Mouse (Mus musculus) kidney, adult 8-10 months (tissue): ENCODE measurements around the gene Chkb.
"Not testable (repeated sequence)": the region's sequence is repeated elsewhere in the genome, so short reads cannot be mapped to it uniquely, and the experiment has no call there.

Experiments
- DNase-seq, 2 experiments: peaks; one replicate each; pipeline ENCODE4 v3.0.0; 2022

Chkb gene

GRCm38 (mm10) chr15:89452906-89453864 is 23.5 kb upstream of the Chkb start:
- DNase-seq = peak; percentile 29 to 68

- no peak for DNase-seq
Observed at GRCm38 (mm10) chr15:89442486-89443070, 12.9 kb upstream of the Chkb start.

- no peak for DNase-seq
Observed at GRCm38 (mm10) chr15:89435878-89436277, 6.2 kb upstream of the Chkb start.

DNA sequence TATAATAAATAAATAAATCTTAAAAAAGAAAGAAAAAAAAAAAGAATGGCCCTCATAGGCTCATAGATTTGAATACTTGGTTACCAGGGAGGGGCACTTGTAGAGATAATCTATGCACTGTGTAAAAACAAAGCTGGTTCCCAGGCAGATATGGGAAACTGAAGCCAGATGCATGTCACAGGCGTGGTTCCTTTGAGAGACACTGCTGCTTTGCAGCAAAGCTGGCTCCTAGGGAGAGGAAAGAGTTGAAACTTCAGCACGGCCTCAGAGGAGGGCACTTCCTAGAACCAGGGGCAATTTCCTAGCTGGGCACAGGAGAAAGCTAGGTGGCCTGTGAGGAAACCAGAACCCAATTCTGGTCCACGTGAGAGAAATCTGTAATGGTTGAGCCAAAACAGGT is 4.4 kb upstream of the Chkb start:
- DNase-seq = no peak

DNA sequence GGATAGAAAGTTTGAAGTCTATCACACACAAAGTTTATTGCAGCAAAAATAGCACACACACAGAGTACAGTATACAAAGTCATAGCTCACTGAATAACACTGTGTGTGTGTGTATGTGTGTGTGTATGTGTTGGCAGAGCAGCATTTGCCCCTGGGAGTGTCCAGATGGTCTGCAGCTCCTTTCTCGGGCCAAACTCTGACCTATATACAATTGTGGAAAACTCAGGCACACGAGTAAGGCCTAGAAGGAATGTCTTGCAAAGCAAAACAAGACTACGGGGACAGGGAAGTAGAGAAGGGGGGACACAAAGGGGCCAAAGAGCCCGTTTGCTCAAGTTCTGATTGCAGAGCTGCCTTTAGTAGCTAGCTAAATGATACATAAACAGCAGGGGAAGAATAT is 3.2 kb upstream of the Chkb start:
- no peak for DNase-seq

GRCm38 (mm10) chr15:89431806-89432205 is 2.1 kb upstream of the Chkb start:
- DNase-seq = no peak

- DNase-seq = no peak
Observed at GRCm38 (mm10) chr15:89431271-89431670, 1.6 kb upstream of the Chkb start.

DNA sequence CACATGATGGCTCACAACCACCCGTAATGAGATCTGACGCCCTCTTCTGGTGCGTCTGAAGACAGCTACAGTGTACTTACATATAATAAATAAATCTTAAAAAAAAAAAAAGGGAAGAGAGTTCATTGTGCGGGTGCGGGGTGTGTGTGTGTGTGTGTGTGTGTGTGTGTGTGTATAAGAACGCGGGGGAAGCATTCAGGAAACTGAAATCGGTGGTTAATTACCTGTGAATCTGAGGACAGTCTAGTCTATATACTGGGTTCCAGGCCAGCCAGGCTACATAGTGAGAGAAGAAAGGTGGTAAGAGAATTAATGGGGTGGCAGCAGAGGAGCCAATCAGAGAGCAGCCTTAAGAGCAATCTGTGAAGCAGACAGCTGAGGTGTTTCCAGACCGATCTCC is 1.1 kb upstream of the Chkb start:
- DNase-seq = not testable (repeated sequence)

DNA sequence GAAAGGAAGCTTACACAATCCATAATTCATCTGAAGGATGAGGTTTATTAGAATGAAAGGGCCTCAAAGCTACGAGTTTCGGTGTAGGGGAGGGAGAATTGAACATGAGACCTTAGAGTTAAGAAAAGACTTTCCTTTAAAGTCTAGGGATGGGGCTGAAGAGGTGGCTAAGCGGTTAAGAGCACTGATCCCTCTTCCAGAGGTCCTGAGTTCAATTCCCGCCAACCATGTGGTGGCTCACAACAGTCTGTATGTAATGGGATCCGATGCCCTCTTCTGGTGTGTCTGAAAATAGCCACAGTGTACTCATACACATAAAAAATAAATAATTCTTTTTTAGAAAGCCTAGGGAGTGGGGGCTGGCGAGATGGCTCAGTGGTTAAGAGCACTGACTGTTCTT is 633 bp upstream of the Chkb start:
- DNase-seq = no peak

GRCm38 (mm10) chr15:89428821-89429351 is 822 bp downstream of the Chkb start:
- no peak for DNase-seq

GRCm38 (mm10) chr15:89428136-89428790 is 1.4 kb downstream of the Chkb start:
- DNase-seq = no peak

DNA sequence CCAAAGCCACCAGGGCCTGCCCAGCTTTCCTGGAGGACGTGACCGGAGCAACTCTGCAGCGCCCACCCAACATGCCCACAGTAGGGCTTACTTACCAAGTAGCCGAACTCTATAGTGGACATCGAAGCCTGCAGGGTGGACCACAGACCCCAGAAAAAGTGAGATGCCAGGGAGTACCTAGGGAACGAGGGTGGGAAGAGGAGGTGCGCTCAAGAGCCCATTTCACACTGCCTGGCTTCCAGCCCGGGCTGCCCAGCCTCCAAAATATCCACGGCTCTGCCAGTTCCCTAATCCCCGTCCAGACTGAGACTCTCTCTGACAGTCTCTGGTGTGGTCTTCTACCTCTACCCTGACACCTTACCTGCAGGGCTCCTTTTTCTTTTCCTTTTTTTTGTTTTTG is 3.0 kb downstream of the Chkb start:
- no peak for DNase-seq

- peak; percentile 46 to 73 for DNase-seq
Observed at GRCm38 (mm10) chr15:89425711-89426121, 4.0 kb downstream of the Chkb start, which contains the start of gene Cpt1b. Gene Cpt1b (minus strand): TSS chr15:89425863.

- DNase-seq = no peak
Observed at GRCm38 (mm10) chr15:89424621-89425020, 5.1 kb downstream of the Chkb start.

- DNase-seq = no peak
Observed at GRCm38 (mm10) chr15:89421938-89422337, 7.8 kb downstream of the Chkb start.

DNA sequence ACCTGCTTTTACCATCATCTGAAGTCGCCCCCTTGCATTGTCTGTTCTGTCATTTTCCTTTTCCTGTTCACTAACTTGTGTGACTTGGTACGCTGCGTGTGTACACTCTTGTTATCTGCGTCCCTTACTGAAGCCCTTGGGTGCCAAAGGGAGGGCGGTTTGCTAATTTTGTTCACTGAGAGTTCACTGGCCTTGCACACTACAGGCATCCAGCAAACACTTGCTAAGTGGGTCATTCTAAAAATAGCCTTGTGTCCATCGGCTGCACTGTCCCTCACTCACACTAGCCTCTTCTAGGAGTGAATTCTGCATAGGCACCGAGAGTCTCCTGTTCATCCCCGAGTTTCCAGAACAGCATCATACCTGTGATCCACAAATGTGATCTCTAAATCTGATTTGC is 14.4 kb downstream of the Chkb start:
- DNase-seq = no peak

GRCm38 (mm10) chr15:89410118-89410517 is 19.6 kb downstream of the Chkb start, which contains the start of gene Syce3:
Gene Syce3 (minus strand): TSS chr15:89410503.
- DNase-seq = no peak

- no peak for DNase-seq
Observed at GRCm38 (mm10) chr15:89406691-89407090, 23.0 kb downstream of the Chkb start.

DNA sequence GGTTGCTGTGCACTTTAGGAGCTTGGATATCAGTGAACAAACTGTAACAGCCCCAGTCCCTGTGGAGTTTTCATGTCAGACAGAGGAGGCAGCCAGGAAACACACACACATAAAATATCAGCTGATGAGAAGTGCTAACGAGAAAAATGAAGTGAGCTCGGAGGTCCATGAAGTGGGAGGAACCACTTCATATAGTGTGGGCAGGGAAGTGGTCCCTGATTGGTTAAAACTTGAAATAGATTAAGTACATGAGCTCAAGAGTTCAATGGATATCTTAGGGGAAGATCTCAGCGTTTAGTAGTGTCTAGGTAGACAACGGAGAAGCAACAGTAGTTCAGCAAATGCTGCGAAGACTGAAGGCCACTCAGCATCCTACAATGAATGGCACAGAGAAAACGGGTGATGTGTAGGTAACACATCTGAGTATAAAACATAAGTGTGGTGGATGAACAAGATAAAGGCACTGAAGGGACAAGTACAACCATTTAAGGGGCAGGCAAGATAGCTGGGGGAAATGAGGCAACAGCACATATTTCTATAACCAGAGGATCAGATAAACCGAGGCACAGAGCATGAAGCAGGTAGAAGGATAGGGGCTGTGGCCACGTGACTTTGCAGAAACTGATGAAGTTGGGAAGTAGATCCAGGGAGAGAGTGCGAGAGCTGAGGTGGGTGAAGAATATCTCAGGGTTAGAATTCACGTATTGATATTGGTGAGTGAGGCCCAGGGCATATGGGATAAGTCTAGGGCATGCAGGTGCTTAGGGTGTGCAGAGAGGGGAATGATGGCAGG is 24.7 kb downstream of the Chkb start:
- DNase-seq = no peak

GRCm38 (mm10) chr15:89402471-89402870 is 27.2 kb downstream of the Chkb start:
- DNase-seq = no peak

- DNase-seq = no peak
Observed at GRCm38 (mm10) chr15:89399716-89400115, 30.0 kb downstream of the Chkb start.

- DNase-seq = no peak
Observed at GRCm38 (mm10) chr15:89398146-89398545, 31.6 kb downstream of the Chkb start.
